Mouse (Mus musculus) ES-Bruce4 (cell line): ENCODE measurements at regions not wholly inside any gene's neighbourhood (a gene's known extent, or its start where the extent isn't known, plus 50 kb on each side); places are given as distances from the start of the nearest gene placed in this dataset.

ENCODE experiments used
- H3K27ac ChIP-seq: 2 replicates; pipeline ENCODE4 v1.5.1; 2012; ENCODE audit warnings: low read length, inconsistent platforms; ENCODE audit not compliant: insufficient read depth
- H3K27me3 ChIP-seq: 2 replicates; pipeline ENCODE4 v1.6.1; 2012; ENCODE audit warnings: mild to moderate bottlenecking, low read length, inconsistent platforms; ENCODE audit not compliant: control insufficient read depth, poor library complexity, insufficient read depth, severe bottlenecking
- H3K36me3 ChIP-seq: 2 replicates; pipeline ENCODE4 v1.6.1; 2012; ENCODE audit warnings: inconsistent platforms, mild to moderate bottlenecking, low read length, moderate library complexity; ENCODE audit not compliant: control insufficient read depth, poor library complexity, insufficient read depth, severe bottlenecking
- H3K4me1 ChIP-seq: one replicate; pipeline ENCODE4 v1.8.1; 2011; ENCODE audit warnings: low read length; ENCODE audit not compliant: control insufficient read depth, insufficient read depth
- H3K4me3 ChIP-seq: 2 replicates; pipeline ENCODE4 v1.5.1; 2011; ENCODE audit warnings: low read depth, mild to moderate bottlenecking, low read length
- H3K9ac ChIP-seq: 2 replicates; pipeline ENCODE4 v1.6.1; 2012; ENCODE audit warnings: low read depth, mild to moderate bottlenecking, inconsistent platforms; ENCODE audit not compliant: poor library complexity, severe bottlenecking
- H3K9me3 ChIP-seq: replicated peaks from 2 replicates; pipeline ENCODE4 v1.6.1; 2012; ENCODE audit warnings: mild to moderate bottlenecking, low read length, inconsistent platforms; ENCODE audit not compliant: control insufficient read depth, poor library complexity, insufficient read depth, severe bottlenecking
- CTCF ChIP-seq: IDR thresholded peaks from one replicate; pipeline ENCODE4 v1.8.1; 2011; ENCODE audit warnings: low read depth, low read length
- EP300 ChIP-seq: IDR thresholded peaks from 2 replicates; pipeline ENCODE4 v1.6.1; 2011; ENCODE audit warnings: low read depth, low read length; ENCODE audit not compliant: insufficient read depth
- POLR2A ChIP-seq: IDR thresholded peaks from one replicate; pipeline ENCODE4 v1.8.1; 2011; ENCODE audit warnings: low read length; ENCODE audit not compliant: insufficient read depth

- Histone ChIP-seq H3K27me3 (no peaks in the 10 kb centered on the region), H3K4me3 (no peak overlapping the region), H3K4me1 (no peaks in the 10 kb centered on the region), H3K36me3 (no peaks in the 10 kb centered on the region), H3K27ac (no peak overlapping the region), H3K9ac (no peak overlapping the region), H3K9me3 (no peaks in the 10 kb centered on the region)
- TF ChIP-seq POLR2A (no peak), EP300 (no peak), CTCF (no peak)
These were observed 319.3 kb downstream of the Sorl1 start for GRCm38 (mm10) chr9:41804711-41805331.

GRCm38 (mm10) chr9:41803680-41804460 lies 320.2 kb downstream of the Sorl1 start:
- no peak for TF ChIP-seq POLR2A
- TF ChIP-seq EP300 = no peak
- TF ChIP-seq CTCF = no peak
- no peaks in the 10 kb centered on the region for H3K27me3 ChIP-seq
- no peaks in the 10 kb centered on the region for H3K4me1 ChIP-seq
- H3K4me3 ChIP-seq = no peak overlapping the region
- no peak overlapping the region for H3K27ac ChIP-seq
- H3K9ac ChIP-seq = no peak overlapping the region
- no peaks in the 10 kb centered on the region for H3K36me3 ChIP-seq
- H3K9me3 ChIP-seq = no peaks in the 10 kb centered on the region

DNA sequence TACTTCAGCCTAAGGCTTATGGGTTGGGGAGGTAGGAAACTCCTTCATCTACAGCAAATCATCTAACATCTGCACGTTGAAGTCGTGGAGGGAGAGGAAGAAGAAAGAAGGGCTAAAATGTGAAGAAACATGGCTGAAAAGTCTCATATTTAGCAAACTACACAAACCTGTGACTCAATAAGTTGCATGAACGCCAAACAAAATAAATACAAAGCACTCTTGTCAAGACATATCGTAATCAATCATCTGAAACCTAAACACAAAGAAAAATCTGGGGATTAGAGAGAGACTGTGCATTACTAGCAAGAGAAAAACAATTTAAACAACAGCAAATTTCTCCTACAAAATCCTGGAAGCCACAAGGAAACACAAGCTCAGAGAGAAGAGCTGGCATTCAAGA lies 322.7 kb downstream of the Sorl1 start:
- Histone ChIP-seq H3K36me3 (no peaks in the 10 kb centered on the region), H3K27ac (no peak overlapping the region), H3K27me3 (no peaks in the 10 kb centered on the region), H3K9ac (no peak overlapping the region), H3K9me3 (no peaks in the 10 kb centered on the region), H3K4me1 (no peaks in the 10 kb centered on the region), H3K4me3 (no peak overlapping the region)
- TF ChIP-seq CTCF = no peak
- TF ChIP-seq EP300 = no peak
- no peak for TF ChIP-seq POLR2A

DNA sequence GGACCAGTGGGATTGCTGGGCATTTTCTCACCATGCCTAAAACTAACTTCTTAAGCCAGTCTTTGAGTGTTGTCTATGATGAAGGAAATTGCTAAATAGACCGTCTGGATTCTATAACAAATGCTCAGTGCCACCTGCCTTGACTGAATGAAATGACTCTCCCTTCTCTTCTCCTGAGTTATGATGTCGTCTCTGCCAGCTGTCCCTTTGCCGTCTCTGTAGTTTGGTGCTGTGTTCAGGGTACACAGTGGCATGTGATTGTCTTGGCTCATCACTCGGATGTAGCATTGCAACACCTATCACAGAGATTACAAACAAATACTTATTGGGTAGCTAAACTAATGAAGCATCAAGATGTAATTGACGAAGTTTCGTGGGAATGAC lies 331.3 kb downstream of the Sorl1 start:
- H3K27me3 ChIP-seq = no peaks in the 10 kb centered on the region
- no peaks in the 10 kb centered on the region for H3K9me3 ChIP-seq
- no peak overlapping the region for H3K9ac ChIP-seq
- H3K36me3 ChIP-seq = no peaks in the 10 kb centered on the region
- no peak overlapping the region for H3K4me3 ChIP-seq
- H3K4me1 ChIP-seq = no peaks in the 10 kb centered on the region
- no peak overlapping the region for H3K27ac ChIP-seq
- TF ChIP-seq EP300 = no peak
- TF ChIP-seq CTCF = no peak
- no peak for TF ChIP-seq POLR2A

DNA sequence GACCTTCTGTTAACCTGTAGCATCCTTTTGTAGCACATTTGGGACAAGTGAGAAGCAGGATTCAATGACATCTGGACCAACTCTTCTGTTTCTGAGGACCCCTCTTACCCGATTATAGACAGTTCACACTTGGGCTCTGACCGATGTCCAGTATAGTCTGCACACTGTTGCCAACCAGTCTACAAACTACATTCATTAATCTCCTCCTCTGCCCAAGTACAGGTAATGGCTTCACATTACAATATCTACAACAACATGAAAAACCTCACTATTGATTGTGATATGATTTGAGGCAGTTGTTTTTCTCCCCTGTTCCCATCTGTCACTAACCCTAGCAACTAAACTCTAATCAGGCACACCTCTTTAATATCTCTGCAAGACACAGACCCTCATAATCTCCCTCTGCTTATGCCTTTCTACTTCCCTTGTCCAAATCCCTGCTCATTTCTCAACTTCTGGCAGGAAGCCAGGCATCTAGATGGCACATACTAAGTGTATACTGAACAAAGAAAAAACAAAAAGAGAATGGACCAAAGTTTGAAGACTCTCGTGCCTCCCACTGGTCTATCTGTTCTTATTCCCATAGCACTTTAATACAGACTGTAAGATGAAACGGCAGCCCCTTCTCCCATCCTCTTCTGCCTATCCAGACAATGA lies 331.8 kb downstream of the Sorl1 start:
- H3K9me3 ChIP-seq = no peaks in the 10 kb centered on the region
- H3K4me1 ChIP-seq = no peaks in the 10 kb centered on the region
- TF ChIP-seq CTCF = no peak
- TF ChIP-seq POLR2A = no peak
- no peak for TF ChIP-seq EP300
- no peak overlapping the region for H3K9ac ChIP-seq
- no peaks in the 10 kb centered on the region for H3K36me3 ChIP-seq
- no peak overlapping the region for H3K4me3 ChIP-seq
- no peaks in the 10 kb centered on the region for H3K27me3 ChIP-seq
- no peak overlapping the region for H3K27ac ChIP-seq
